Mouse (Mus musculus) bone marrow macrophage, adult 2 months (primary cell): ENCODE measurements around the gene Galnt17. TPM values are rescaled to one million over a fixed set of nuclear protein-coding genes. Genes with fewer than 3 reads are reported as not detected.

Source experiments
- H3K27ac ChIP-seq: 2 replicates; pipeline ENCODE4 v1.5.1; 2012; ENCODE audit warnings: low read depth, low read length; ENCODE audit not compliant: insufficient read depth
- H3K4me1 ChIP-seq: 2 replicates; pipeline ENCODE4 v1.6.1; 2012; ENCODE audit warnings: low read length; ENCODE audit not compliant: control insufficient read depth, insufficient read depth
- H3K4me3 ChIP-seq: 2 replicates; pipeline ENCODE4 v1.5.1; 2012; ENCODE audit warnings: mild to moderate bottlenecking, low read length, moderate library complexity; ENCODE audit not compliant: insufficient read depth
- CTCF ChIP-seq: IDR thresholded peaks from 2 replicates; pipeline ENCODE4 v1.5.1; 2012; ENCODE audit warnings: low read depth, mild to moderate bottlenecking, low read length, moderate library complexity
- POLR2A ChIP-seq: IDR thresholded peaks from 2 replicates; pipeline ENCODE4 v1.6.1; 2012; ENCODE audit warnings: mild to moderate bottlenecking, low read depth, low read length, borderline replicate concordance
- polyA plus RNA-seq: library from polyadenylated mRNA; stranded (reverse); fragments of >200 nt; gene quantifications from 2 replicates; pipeline ENCODE4 v1.2.4, GENCODE M21; 2012; ENCODE audit not compliant: missing spikeins, insufficient read depth, insufficient read length

The Galnt17 gene
- polyA plus RNA-seq, 1 experiment, result not detected

- Histone ChIP-seq H3K4me3 (no peak overlapping the region), H3K27ac (no peak overlapping the region), H3K4me1 (no peaks in the 10 kb centered on the region)
- no peak for TF ChIP-seq POLR2A
- no peak for TF ChIP-seq CTCF
Observed at GRCm38 (mm10) chr5:131013816-131014215, 294.5 kb downstream of the Galnt17 start.

GRCm38 (mm10) chr5:131013101-131013500, 295.2 kb downstream of the Galnt17 start:
- no peak for TF ChIP-seq CTCF
- no peak for TF ChIP-seq POLR2A
- H3K4me1 ChIP-seq, result no peaks in the 10 kb centered on the region
- no peak overlapping the region for H3K4me3 ChIP-seq
- H3K27ac ChIP-seq, result no peak overlapping the region

DNA sequence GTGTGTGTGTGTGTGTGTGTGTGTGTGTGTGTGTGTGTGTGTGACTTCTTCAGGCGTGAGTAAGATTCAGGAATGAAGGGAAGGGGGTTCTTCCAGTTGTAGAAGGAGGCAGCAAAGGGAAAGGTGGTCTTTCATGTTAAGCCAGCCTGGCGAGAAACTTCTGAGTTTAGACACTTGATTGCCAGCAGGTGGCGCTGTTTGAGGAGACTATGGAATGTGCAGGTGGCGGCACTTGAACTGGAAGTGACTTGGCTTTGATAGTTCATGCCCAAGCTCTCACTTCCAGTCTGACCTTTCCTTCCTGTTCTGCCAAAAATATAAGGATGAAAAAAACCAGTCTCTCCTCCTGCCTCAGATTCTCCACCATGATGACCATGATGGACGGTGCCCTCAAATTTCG, 298.8 kb downstream of the Galnt17 start:
- peak; percentile 7; the same call in 1 of the 2 replicates for TF ChIP-seq CTCF
- TF ChIP-seq POLR2A, result no peak

GRCm38 (mm10) chr5:131008507-131008906, 299.8 kb downstream of the Galnt17 start:
- TF ChIP-seq POLR2A (no peak), CTCF (no peak)
- Histone ChIP-seq H3K4me3 (no peak overlapping the region), H3K4me1 (no peaks in the 10 kb centered on the region), H3K27ac (no peak overlapping the region)

More for the DNA sequence above, 298.8 kb downstream of the Galnt17 start:
- Histone ChIP-seq H3K27ac (no peak overlapping the region), H3K4me3 (no peak overlapping the region), H3K4me1 (no peaks in the 10 kb centered on the region)

- Histone ChIP-seq H3K4me3 (no peak overlapping the region), H3K4me1 (no peaks in the 10 kb centered on the region), H3K27ac (no peak overlapping the region)
- TF ChIP-seq POLR2A (no peak), CTCF (0 out of 2 replicates have a peak, but pooled peaks have one; percentile 21)
Observed at GRCm38 (mm10) chr5:131007871-131008505, 300.3 kb downstream of the Galnt17 start.

GRCm38 (mm10) chr5:131007198-131007597, 301.1 kb downstream of the Galnt17 start:
- TF ChIP-seq POLR2A, result no peak
- TF ChIP-seq CTCF, result no peak
- Histone ChIP-seq H3K4me1 (no peaks in the 10 kb centered on the region), H3K4me3 (no peak overlapping the region), H3K27ac (no peak overlapping the region)

GRCm38 (mm10) chr5:131006524-131006923, 301.8 kb downstream of the Galnt17 start:
- Histone ChIP-seq H3K4me1 (no peaks in the 10 kb centered on the region), H3K4me3 (no peak overlapping the region), H3K27ac (no peak overlapping the region)
- TF ChIP-seq POLR2A, result no peak
- TF ChIP-seq CTCF, result no peak

DNA sequence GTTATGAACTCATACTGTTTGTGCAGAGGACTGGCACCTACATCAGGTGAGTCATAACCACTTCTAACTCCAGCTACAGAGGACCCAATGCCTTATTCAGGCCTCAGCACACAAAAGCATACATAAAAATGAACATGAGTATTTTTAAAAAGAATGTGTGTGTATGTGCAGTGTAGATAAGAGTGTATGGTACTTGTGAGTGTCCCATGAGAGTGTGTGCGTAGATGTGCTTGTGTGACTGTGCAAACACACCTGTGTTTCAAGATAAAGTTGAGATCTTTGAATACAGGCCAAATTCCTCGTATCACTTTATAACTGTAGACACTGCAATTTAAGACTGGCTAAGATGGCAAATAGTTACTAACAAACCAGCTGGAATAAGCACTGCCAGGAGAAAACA, 307.7 kb downstream of the Galnt17 start:
- Histone ChIP-seq H3K4me1 (no peaks in the 10 kb centered on the region), H3K4me3 (no peak overlapping the region), H3K27ac (no peak overlapping the region)
- TF ChIP-seq CTCF (no peak), POLR2A (no peak)

DNA sequence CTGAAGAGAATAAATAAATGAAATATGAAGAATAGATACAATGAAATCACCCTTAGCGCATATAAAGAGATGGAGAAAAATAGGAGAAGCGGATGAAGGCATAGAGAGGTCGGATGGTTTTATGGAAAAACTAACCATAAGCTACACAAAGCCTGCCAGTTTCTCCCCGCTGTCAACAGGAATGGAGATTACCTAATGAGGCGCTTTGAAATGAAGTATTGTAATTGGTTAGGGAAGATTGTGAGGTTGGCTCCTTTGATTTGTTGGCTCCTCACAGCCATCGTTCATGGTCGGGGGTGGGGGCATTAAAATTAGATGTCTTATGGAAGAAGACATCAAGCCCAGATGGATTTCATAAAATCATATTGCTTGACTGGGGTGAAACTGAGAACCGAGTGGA, 329.0 kb downstream of the Galnt17 start:
- no peak for TF ChIP-seq CTCF
- TF ChIP-seq POLR2A, result no peak
- Histone ChIP-seq H3K27ac (no peak overlapping the region), H3K4me3 (no peak overlapping the region), H3K4me1 (no peaks in the 10 kb centered on the region)

DNA sequence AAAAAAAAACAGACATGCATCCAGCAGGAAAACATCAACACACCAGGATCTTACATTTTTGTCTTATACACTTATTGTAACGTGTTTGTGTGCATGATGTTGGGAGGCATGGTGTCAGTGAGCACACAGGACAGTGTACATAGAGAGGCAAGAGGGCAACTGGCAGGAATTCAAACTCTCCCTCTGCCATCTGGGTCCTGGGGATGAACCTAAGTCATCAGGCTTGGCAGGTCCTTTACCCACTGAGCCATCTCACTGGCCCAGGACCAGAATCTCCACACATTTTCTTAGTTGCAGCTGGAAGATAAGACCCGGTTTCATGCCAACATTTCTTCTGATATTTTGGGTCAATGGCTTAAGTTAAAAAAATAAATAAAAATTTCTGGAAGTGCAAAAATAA, 329.4 kb downstream of the Galnt17 start:
- no peak overlapping the region for H3K4me3 ChIP-seq
- TF ChIP-seq CTCF, result no peak
- TF ChIP-seq POLR2A, result no peak

DNA sequence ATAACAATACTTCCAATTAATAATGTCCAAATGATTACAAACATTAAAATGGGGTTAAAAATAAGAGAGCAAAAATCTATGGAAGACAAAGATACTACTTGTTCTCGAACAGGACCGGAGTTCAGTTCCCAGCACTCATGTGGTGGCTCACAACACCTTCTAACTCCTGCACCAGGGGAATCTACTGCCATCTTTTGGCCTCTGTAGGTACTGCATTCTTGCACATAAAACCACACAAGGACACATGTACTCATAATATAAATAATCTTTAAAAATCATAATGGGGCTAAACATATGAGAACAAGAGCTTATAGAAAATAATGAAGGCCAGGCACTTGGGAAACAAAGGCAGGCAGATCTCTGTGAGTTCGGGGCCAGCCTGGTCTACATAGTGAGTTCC, 330.3 kb downstream of the Galnt17 start:
- Histone ChIP-seq H3K4me1 (no peaks in the 10 kb centered on the region), H3K4me3 (no peak overlapping the region), H3K27ac (no peak overlapping the region)
- TF ChIP-seq POLR2A (no peak), CTCF (no peak)

More for the DNA sequence above, 329.4 kb downstream of the Galnt17 start:
- H3K4me1 ChIP-seq, result no peaks in the 10 kb centered on the region
- no peak overlapping the region for H3K27ac ChIP-seq
